Mouse (Mus musculus): Measurements from ENCODE around the gene Clasp1.

DNA sequence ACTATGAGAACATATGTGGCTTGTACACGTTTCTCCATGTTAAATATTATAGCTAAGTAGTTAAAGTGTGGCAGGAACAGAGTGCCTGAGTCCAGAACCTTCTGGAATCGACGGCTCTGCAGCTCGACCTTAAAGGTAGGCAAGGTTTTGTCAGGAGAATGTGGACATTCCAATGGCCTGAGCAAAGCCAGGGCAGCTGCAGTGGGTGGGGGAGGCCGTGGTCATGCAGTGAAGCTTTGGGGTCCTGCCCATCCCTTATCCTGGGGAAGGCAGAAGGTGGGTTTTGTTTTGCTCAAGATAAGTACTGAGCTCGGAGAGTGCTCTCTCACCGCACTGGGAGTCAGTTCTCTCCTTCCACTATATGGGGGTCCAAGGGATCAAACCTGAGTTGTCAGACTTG, 55.6 kb downstream of the Clasp1 start:
- TF ChIP-seq POLR2A (IDR thresholded peaks at IDR 0.05; ENCODE audit: borderline replicate concordance, control insufficient read depth, low read depth, low read length) (no peak), CTCF (IDR thresholded peaks at IDR 0.05; ENCODE audit: control insufficient read depth, insufficient read depth, low read length) (no peak)
